Mouse (Mus musculus) lung, adult 2 months (tissue): ENCODE measurements around the gene Gpat3.

Experiments used
- CTCF ChIP-seq: fragments of 200-500 bp; IDR thresholded peaks from 2 replicates; pipeline ENCODE4 v1.5.1; 2011; ENCODE audit warnings: mild to moderate bottlenecking, low read length, control low read depth; ENCODE audit not compliant: insufficient read depth
- POLR2A ChIP-seq: fragments of 200-500 bp; IDR thresholded peaks from 2 replicates; pipeline ENCODE4 v1.6.1; 2011; ENCODE audit warnings: low read depth, mild to moderate bottlenecking, control low read depth, low read length, borderline replicate concordance; ENCODE audit errors: extremely low read depth

DNA sequence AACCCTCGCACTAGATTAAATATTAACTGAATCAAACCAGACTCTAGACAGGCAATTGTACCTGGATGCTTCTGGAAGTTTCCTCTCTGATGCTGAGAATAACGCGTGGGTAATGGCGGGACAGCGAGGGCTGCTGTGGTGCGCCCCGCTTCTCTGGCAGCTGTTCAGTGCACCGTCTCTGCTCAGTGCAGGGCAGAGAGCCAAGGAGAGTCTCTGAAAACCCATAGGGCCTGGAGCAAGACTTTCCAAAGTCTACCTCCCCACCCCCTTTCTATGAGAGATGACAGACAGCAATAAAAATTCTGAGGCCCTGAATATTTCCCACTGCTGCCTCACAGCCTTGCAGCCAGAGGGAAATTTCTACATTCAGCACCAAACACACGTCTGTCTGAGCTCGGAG, 63.4 kb downstream of the Gpat3 start:
- no peak for TF ChIP-seq CTCF
- no peak for TF ChIP-seq POLR2A
